Mouse (Mus musculus): ENCODE measurements at regions not wholly inside any gene's neighbourhood (a gene's known extent, or its start where the extent isn't known, plus 50 kb on each side); places are given as distances from the start of the nearest gene placed in this dataset.

- no peak for DNase-seq (ENCODE audit: low spot score)
Observed at GRCm38 (mm10) chr14:76822766-76823325, 213.7 kb upstream of the Ccdc122 start.

- no peak for DNase-seq (ENCODE audit: low spot score)
Observed at GRCm38 (mm10) chr14:76821892-76822291, 214.7 kb upstream of the Ccdc122 start.

GRCm38 (mm10) chr14:76821484-76821883, 215.1 kb upstream of the Ccdc122 start:
- no peak for DNase-seq (ENCODE audit: low spot score)

GRCm38 (mm10) chr14:76820989-76821388, 215.6 kb upstream of the Ccdc122 start:
- no peak for DNase-seq (ENCODE audit: low spot score)

- peak; percentile 84 for DNase-seq (ENCODE audit: low spot score)
Observed at GRCm38 (mm10) chr14:76819690-76820089, 216.9 kb upstream of the Ccdc122 start.

- no peak for DNase-seq (ENCODE audit: low spot score)
Observed at GRCm38 (mm10) chr14:76818256-76819010, 218.1 kb upstream of the Ccdc122 start.

- no peak for DNase-seq (ENCODE audit: low spot score)
Observed at GRCm38 (mm10) chr14:76817189-76817772, 219.3 kb upstream of the Ccdc122 start.

GRCm38 (mm10) chr14:76816666-76817065, 219.9 kb upstream of the Ccdc122 start:
- DNase-seq (ENCODE audit: low spot score) = no peak

GRCm38 (mm10) chr14:76812155-76812875, 224.3 kb upstream of the Ccdc122 start:
- no peak for DNase-seq (ENCODE audit: low spot score)

- no peak for DNase-seq (ENCODE audit: low spot score)
Observed at GRCm38 (mm10) chr14:76810697-76811589, 225.6 kb upstream of the Ccdc122 start.

- DNase-seq (ENCODE audit: low spot score) = no peak
Observed at GRCm38 (mm10) chr14:76810041-76810440, 226.5 kb upstream of the Ccdc122 start.

GRCm38 (mm10) chr14:76809411-76809810, 227.2 kb upstream of the Ccdc122 start:
- no peak for DNase-seq (ENCODE audit: low spot score)

GRCm38 (mm10) chr14:76805151-76805785, 231.3 kb upstream of the Ccdc122 start:
- no peak for DNase-seq (ENCODE audit: low spot score)

GRCm38 (mm10) chr14:76804447-76805150, 232.0 kb upstream of the Ccdc122 start:
- no peak for DNase-seq (ENCODE audit: low spot score)

GRCm38 (mm10) chr14:76800181-76800580, 236.4 kb upstream of the Ccdc122 start:
- no peak for DNase-seq (ENCODE audit: low spot score)

- DNase-seq (ENCODE audit: low spot score) = no peak
Observed at GRCm38 (mm10) chr14:76799741-76800140, 236.8 kb upstream of the Ccdc122 start.

GRCm38 (mm10) chr14:76798925-76799428, 237.6 kb upstream of the Ccdc122 start:
- DNase-seq (ENCODE audit: low spot score) = no peak

- no peak for DNase-seq (ENCODE audit: low spot score)
Observed at GRCm38 (mm10) chr14:76798488-76798887, 238.1 kb upstream of the Ccdc122 start.

GRCm38 (mm10) chr14:76797518-76797917, 239.1 kb upstream of the Ccdc122 start:
- DNase-seq (ENCODE audit: low spot score) = no peak

GRCm38 (mm10) chr14:76791811-76792571, 235.3 kb upstream of the Serp2 start:
- DNase-seq (ENCODE audit: low spot score) = no peak
